Mouse (Mus musculus): Measurements from ENCODE around the gene Pigt. TPM values are rescaled to one million over a fixed set of nuclear protein-coding genes. Genes with fewer than 3 reads are reported as not detected.

Gene Pigt
- total RNA-seq (2021), result 10 to 100 TPM; 80.8 to 86.1 TPM
- long read RNA-seq, transcript Pigt-201 (12 exons, 2,562 nt), result major isoform, 7 of 8 reads
- long read RNA-seq, partial matches to known transcripts, result 1 of 8 reads
- long read RNA-seq, other reads (novel, unspliced or antisense), result 0 of 8 reads

DNA sequence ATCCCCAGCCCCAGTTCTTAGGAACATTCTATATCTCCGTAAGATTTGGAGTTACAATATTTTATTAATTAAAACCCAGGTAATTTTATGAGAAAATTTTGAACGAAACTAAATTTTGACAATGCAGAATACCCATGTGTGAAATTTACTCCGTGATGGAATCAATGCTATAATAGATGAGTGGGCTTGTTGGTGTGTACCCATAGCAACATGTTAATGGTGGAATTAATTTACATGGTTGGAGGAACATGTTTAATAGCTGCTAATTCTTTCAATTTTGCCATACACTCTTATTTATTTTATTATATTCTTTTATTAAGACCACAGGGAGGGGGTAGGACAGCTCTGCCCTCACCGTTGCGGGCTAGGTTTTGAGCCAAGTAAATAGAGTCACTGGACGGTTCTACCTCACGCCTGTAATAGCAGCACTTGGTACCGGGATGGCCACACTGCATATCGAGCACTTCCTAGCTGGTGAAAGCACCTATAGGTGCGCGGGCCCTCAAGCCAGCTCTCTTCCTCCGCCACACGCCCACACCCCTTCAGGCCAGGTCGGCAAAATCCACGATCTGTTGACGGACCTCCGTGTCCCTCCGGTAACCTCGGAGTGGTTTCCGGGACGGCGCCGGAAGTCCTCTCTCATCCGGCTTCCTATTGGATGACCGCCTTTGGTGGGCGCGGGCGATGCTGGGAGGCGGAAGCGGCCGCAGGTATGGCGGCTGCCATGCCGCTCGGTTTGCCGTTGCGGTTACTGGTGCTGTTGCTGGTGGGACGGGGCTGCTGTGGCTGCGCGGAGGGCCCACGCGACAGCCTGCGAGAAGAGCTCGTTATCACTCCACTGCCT, at the start of gene Pigt:
Gene Pigt (plus strand): TSS at position 674 of the 844 bp plus-strand sequence.
- DNase-seq (ENCODE audit: low spot score in 2 of 2), result peak; percentile 86 to 91

DNA sequence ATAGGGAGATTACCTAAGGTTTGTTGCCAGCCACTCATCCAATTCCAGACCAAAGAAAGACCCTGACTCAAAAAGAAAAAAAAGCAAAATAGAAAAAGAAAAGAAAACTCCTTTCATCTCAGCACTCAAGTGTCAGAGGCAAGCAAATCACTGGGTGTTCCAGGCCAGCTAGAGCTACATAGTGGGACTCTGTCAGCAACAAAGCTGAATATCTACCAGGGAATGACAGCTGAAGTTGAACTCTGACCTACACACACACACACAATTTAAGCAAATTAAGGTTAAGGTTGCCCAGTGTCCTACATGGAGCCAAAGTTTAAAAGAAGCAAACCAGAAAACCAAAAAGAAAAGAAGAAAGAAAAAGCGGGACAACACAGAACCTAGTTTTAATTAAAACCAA, 49.2 kb upstream of the Pigt start:
- no peak for DNase-seq (ENCODE audit: low spot score in 2 of 2)

DNA sequence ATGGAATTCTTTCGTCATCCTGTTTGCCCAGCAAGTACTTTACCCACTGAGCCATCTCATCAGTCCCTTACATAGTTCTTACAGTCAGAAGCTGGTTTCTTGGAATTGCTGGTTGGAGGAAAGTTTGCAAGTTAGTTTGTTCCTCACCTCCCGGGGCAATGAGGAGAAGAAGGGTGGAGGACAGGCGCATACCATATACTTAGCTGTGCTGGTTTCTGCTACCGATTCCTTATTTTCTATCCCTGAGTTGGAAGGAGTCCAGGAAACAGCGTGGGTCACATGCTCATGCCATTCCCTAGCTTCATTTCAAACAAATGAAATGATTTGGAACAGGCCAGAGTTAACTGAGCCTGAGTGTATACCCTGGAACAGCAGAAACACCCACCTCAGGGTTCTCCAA, 48.4 kb upstream of the Pigt start:
- no peak for DNase-seq (ENCODE audit: low spot score in 2 of 2)

- no peak for DNase-seq (ENCODE audit: low spot score in 2 of 2)
Measured at GRCm38 (mm10) chr2:164449341-164450042, 47.8 kb upstream of the Pigt start.

- no peak for DNase-seq (ENCODE audit: low spot score in 2 of 2)
Measured at GRCm38 (mm10) chr2:164452000-164452676, 45.2 kb upstream of the Pigt start.

- no peak for DNase-seq (ENCODE audit: low spot score in 2 of 2)
Measured at GRCm38 (mm10) chr2:164453047-164453757, 44.1 kb upstream of the Pigt start.

GRCm38 (mm10) chr2:164453887-164454500, 43.3 kb upstream of the Pigt start:
- DNase-seq (ENCODE audit: low spot score in 2 of 2), result no peak

- peak; percentile 39 to 85 for DNase-seq (ENCODE audit: low spot score in 2 of 2)
Measured at GRCm38 (mm10) chr2:164454846-164455245, 42.5 kb upstream of the Pigt start.

- no peak for DNase-seq (ENCODE audit: low spot score in 2 of 2)
Measured at GRCm38 (mm10) chr2:164455421-164456190, 41.7 kb upstream of the Pigt start.

DNA sequence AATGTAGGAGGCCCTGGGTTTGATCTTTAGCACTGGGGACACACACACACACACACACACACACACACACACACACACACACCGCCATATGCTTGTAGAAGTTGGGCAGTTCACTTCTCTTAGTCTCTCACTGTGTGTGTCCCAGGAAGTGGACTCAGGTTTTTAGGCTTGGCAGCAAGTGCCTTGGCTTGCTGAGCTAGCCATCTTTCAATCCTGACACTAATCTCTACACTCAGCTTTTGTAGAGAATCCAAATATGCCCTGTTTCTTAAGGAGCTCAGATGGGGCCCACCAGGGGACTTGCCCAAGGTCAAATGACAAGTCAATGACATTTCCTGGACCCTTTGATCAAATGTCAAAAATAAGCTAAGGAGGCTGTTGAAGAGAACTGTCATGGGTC, 40.9 kb upstream of the Pigt start:
- DNase-seq (ENCODE audit: low spot score in 2 of 2), result no peak

- peak; percentile 56 to 67 for DNase-seq (ENCODE audit: low spot score in 2 of 2)
Measured at GRCm38 (mm10) chr2:164456864-164457300, 40.4 kb upstream of the Pigt start, which contains the start of gene Sys1. TSS of gene Sys1 (plus strand) at chr2:164456964.

GRCm38 (mm10) chr2:164457942-164458341, 39.4 kb upstream of the Pigt start:
- no peak for DNase-seq (ENCODE audit: low spot score in 2 of 2)

GRCm38 (mm10) chr2:164458535-164458934, 38.8 kb upstream of the Pigt start:
- DNase-seq (ENCODE audit: low spot score in 2 of 2), result no peak

DNA sequence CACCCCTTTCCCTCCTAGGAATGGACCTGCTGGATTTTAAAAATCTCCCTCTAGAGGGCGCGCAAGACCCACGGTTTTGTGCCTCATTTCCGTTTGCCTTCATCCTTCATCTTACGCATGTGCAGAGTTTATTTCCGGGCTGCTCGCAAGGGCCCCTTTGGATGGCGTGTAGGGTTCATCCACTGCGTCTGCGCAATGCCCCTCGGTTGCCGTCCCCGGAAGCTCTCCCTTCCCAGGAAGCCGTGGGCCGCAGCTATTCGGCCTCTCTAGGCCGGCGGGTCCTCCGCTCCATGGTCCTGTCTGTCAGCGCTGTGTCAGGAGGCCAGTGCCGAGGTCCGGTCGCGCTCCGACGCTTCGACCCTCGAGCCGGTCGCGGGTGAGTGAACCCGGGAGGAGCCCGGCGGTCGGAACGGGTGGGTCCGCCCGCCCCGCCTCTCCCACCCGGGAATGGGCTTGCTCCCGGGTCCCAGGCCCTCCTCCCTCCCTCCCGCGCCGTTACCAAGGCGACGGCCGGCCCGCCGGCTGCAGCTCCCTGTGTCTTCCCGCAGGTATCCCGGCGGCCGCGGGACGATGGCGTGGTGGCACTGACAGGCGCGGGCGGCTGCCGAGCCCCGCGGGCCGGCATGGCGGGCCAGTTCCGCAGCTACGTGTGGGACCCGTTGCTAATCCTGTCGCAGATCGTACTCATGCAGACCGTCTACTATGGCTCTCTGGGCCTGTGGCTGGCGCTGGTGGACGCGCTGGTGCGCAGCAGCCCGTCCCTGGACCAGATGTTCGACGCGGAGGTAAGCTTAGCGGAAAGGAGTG, 36.4 kb upstream of the Pigt start, which contains the start of gene Gm20458:
Gene Gm20458 (plus strand): TSS at position 223 of the 807 bp plus-strand sequence.
- DNase-seq (ENCODE audit: low spot score in 2 of 2), result peak; percentile 98

GRCm38 (mm10) chr2:164465161-164465560, 32.2 kb upstream of the Pigt start:
- no peak for DNase-seq (ENCODE audit: low spot score in 2 of 2)

DNA sequence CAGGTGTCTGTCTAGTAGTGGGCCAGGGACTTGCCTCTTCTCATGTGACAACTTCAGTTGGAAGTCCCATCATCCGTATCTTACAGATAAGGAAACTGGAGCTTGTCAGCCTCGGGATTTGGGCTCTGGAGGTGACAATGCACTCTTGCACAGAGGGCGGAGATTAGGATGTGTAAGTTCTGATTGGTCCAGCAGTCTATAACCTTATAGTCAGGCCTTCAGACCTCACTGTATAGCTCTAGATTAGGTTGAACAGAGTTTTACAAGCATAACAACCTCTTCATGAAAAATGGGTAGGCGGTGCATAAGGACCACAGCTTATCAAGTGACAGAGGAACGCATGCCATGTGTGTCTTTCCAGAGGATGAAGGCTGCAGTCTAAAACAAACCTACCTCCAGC, 30.5 kb upstream of the Pigt start:
- no peak for DNase-seq (ENCODE audit: low spot score in 2 of 2)

- DNase-seq (ENCODE audit: low spot score in 2 of 2), result peak in 1 of 2 experiments; percentile 76
Measured at GRCm38 (mm10) chr2:164470254-164470653, 27.1 kb upstream of the Pigt start.

DNA sequence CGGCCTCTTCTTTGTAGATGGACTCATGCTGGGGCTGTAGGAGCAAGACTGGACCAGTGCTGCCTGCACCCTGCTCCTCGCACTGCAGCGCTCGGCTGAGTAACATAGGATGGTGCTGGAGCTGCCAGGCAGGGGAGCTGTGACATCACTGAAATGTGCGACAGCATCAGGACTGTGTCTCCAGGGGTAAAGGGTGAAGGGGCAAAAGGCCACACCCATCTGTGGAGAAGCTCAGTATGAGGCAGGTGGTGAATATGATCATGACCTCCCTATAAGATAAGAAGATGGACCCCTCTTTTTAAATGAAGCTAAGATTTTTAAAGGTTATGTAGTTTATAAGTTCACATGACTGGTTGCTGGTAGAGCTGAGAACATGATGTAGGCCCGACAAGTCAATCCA, 23.7 kb upstream of the Pigt start, which contains the start of gene Trp53tg5:
Gene Trp53tg5 (minus strand): TSS at position 101 of the 400 bp plus-strand sequence.
- no peak for DNase-seq (ENCODE audit: low spot score in 2 of 2)

Measured in layer of hippocampus, adult 18-20 months (tissue).